ENCODE assay signal across 8 mouse cellular contexts in the genomic region with DNA sequence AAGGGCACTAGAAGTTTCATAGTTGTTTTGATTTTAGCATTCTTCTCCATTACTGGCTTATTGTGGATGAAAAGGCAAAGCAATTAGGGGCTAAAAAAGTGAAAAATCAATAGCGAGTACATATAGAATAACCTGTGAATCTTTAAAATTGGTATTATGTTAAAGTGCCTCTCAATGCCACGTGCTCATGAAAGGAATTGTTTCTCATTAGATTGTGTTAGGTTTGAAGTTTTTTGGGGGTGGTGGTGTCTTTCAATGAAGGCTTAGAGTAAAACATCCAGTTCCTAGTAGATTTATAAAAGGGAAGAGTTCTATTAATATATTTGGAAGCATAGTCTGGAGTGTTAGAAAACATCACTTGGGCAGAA. TPM values are rescaled to one million over a fixed set of nuclear protein-coding genes. Genes with fewer than 3 reads are reported as not detected.
DNase-seq lines count a peak whose midpoint lies in the region; ATAC-seq and TF ChIP-seq lines count a peak whose summit lies in the region.

No protein-coding gene starts in this region.

- WGBS in heart, embryonic 15.5 days: 0% methylated on average over 2 of the region's 2 CpGs
- 0% methylated on average over 2 of the region's 2 CpGs for WGBS in hindbrain, embryonic 11.5 days
- 1% methylated on average over 2 of the region's 2 CpGs for WGBS in midbrain, embryonic 11.5 days

- peak overlapping the region; percentile 72 for H3K4me2 ChIP-seq in heart, embryonic 15.5 days
- peak overlapping the region; percentile 60 for H3K4me2 ChIP-seq in hindbrain, embryonic 11.5 days (replicated peaks; ENCODE audit: low read depth, low read length)
- peak overlapping the region; percentile 79 for H3K4me2 ChIP-seq in midbrain, embryonic 11.5 days

- H3K36me3 ChIP-seq in heart, embryonic 15.5 days: peaks cover 12% of the 10 kb centered on the region
- peaks cover 26% of the 10 kb centered on the region for H3K36me3 ChIP-seq in G1E (replicated peaks)
- no peaks in the 10 kb centered on the region for H3K36me3 ChIP-seq in hindbrain, embryonic 11.5 days (ENCODE audit: control insufficient read depth, insufficient read depth, low read length)
- H3K36me3 ChIP-seq in midbrain, embryonic 11.5 days (ENCODE audit: control insufficient read depth, insufficient read depth, low read length): peaks cover 4% of the 10 kb centered on the region; the same call in 1 of the 2 replicates

- H3K27me3 ChIP-seq in heart, embryonic 15.5 days: no peaks in the 10 kb centered on the region
- no peaks in the 10 kb centered on the region for H3K27me3 ChIP-seq in G1E (ENCODE audit: insufficient read depth, low read length)
- H3K27me3 ChIP-seq in hindbrain, embryonic 11.5 days (ENCODE audit: control insufficient read depth, insufficient read depth, low read length): no peaks in the 10 kb centered on the region
- no peaks in the 10 kb centered on the region for H3K27me3 ChIP-seq in midbrain, embryonic 11.5 days (ENCODE audit: control insufficient read depth, insufficient read depth, low read length)

- DNase-seq in heart, adult 8-10 months (ENCODE audit: low spot score): no peak
- no peak for DNase-seq in G1E (ENCODE audit: low spot score)
- no peak for DNase-seq in hindbrain, embryonic 11.5 days (ENCODE audit: low spot score)
- no peak for DNase-seq in midbrain, embryonic 11.5 days (ENCODE audit: low spot score, missing footprints)
- DNase-seq in layer of hippocampus, postnatal 10 days (ENCODE audit: low spot score in 2 of 2): no peak
- DNase-seq in T-cell, adult 2 months (ENCODE audit: low spot score): no peak
- no peak for DNase-seq in kidney, adult 9 months

- TF ChIP-seq CTCF in G1E (IDR thresholded peaks at IDR 0.05; ENCODE audit: low read depth, low read length): no peak

- ATAC-seq in heart, embryonic 15.5 days (replicated peaks; ENCODE audit: insufficient number of reproducible peaks, insufficient read depth, low FRiP score, low read depth): no peak
- no peak for ATAC-seq in G1E (ENCODE audit: extremely low read depth, insufficient number of reproducible peaks, low FRiP score, poor library complexity, severe bottlenecking)
- no peak for ATAC-seq in hindbrain, embryonic 11.5 days (ENCODE audit: low FRiP score)
- ATAC-seq in midbrain, embryonic 11.5 days (ENCODE audit: low FRiP score): no peak

- H3K4me1 ChIP-seq in heart, embryonic 15.5 days (replicated peaks): peaks cover 9% of the 10 kb centered on the region; the same call in 1 of the 2 replicates
- H3K4me1 ChIP-seq in G1E (ENCODE audit: insufficient read depth, low read depth, low read length): peaks cover 25% of the 10 kb centered on the region
- no peaks in the 10 kb centered on the region for H3K4me1 ChIP-seq in hindbrain, embryonic 11.5 days (replicated peaks; ENCODE audit: control insufficient read depth, insufficient read depth, low read length)
- H3K4me1 ChIP-seq in midbrain, embryonic 11.5 days (ENCODE audit: control insufficient read depth, insufficient read depth, low read length): peaks cover 4% of the 10 kb centered on the region; the same call in 1 of the 2 replicates

- H3K27ac ChIP-seq in heart, embryonic 15.5 days: peak overlapping the region; percentile 93; the same call in 1 of the 2 replicates
- H3K27ac ChIP-seq in hindbrain, embryonic 11.5 days (ENCODE audit: low read depth, low read length): no peak overlapping the region
- no peak overlapping the region for H3K27ac ChIP-seq in midbrain, embryonic 11.5 days (ENCODE audit: low read depth, low read length)

- H3K4me3 ChIP-seq in heart, embryonic 15.5 days: peak overlapping the region; percentile 89
- H3K4me3 ChIP-seq in G1E (ENCODE audit: low read depth, low read length): peak overlapping the region; percentile 96
- H3K4me3 ChIP-seq in hindbrain, embryonic 11.5 days (ENCODE audit: low read depth, low read length): peak overlapping the region; percentile 99
- peak overlapping the region; percentile 99 for H3K4me3 ChIP-seq in midbrain, embryonic 11.5 days (ENCODE audit: low read depth, low read length)

- peak overlapping the region; percentile 99 for H3K9ac ChIP-seq in heart, embryonic 15.5 days
- peak overlapping the region; percentile 100 for H3K9ac ChIP-seq in hindbrain, embryonic 11.5 days (ENCODE audit: low read depth, low read length)
- H3K9ac ChIP-seq in midbrain, embryonic 11.5 days (ENCODE audit: low read length): peak overlapping the region; percentile 97

- H3K9me3 ChIP-seq in heart, embryonic 15.5 days (replicated peaks): no peaks in the 10 kb centered on the region
- H3K9me3 ChIP-seq in G1E (replicated peaks): no peaks in the 10 kb centered on the region
- H3K9me3 ChIP-seq in hindbrain, embryonic 11.5 days (ENCODE audit: control insufficient read depth, low read length): no peaks in the 10 kb centered on the region
- no peaks in the 10 kb centered on the region for H3K9me3 ChIP-seq in midbrain, embryonic 11.5 days (ENCODE audit: control insufficient read depth, low read length)

RNA-seq across cellular contexts. Expression of gene Serbp1, which starts 30.3 kb away (rescaled TPM):
- 292 and 296 TPM in 2 replicates for polyA plus RNA-seq in heart, embryonic 15.5 days (2015; fragmentation: Nextera tagmentation; extraction: Ambion mirVana)
- total RNA-seq in heart, adult 8-10 months (2022): 100 to 1,000 TPM; 155 to 268 (median 219) TPM
- total RNA-seq in G1E (2014; fragmentation: Nextera tagmentation) (1,171 and 1,332 TPM in 2 replicates), G1E (2017) (1,188 and 1,473 TPM in 2 replicates)
- 2,449 and 2,463 TPM in 2 replicates for polyA plus RNA-seq in G1E (2012)
- polyA plus RNA-seq in hindbrain, embryonic 11.5 days (2014; fragmentation: Nextera tagmentation; extraction: Ambion mirVana): 546 and 563 TPM in 2 replicates
- polyA plus RNA-seq in midbrain, embryonic 11.5 days (2014; fragmentation: Nextera tagmentation; extraction: Ambion mirVana): 547 and 588 TPM in 2 replicates
- 100 to 1,000 TPM; 293 to 314 TPM for total RNA-seq in layer of hippocampus, postnatal 10 days (2021)
